ENCODE assay signal across 8 mouse cellular contexts in genomic region chr14:61045446-61046090, GRCm38 (mm10). TPM values are rescaled to one million over a fixed set of nuclear protein-coding genes. Genes with fewer than 3 reads are reported as not detected.
DNase-seq lines count a peak whose midpoint lies in the region; ATAC-seq and TF ChIP-seq lines count a peak whose summit lies in the region.

No protein-coding gene starts in this region.

- H3K9ac ChIP-seq in embryonic facial prominence, embryonic 14.5 days (ENCODE audit: low read depth, low read length) = peak overlapping the region; percentile 71
- H3K9ac ChIP-seq in hindbrain, embryonic 11.5 days (ENCODE audit: low read depth, low read length) = peak overlapping the region; percentile 56

- peak overlapping the region; percentile 85 for H3K4me2 ChIP-seq in embryonic facial prominence, embryonic 14.5 days (ENCODE audit: low read depth, low read length)
- peak overlapping the region; percentile 80 for H3K4me2 ChIP-seq in hindbrain, embryonic 11.5 days (replicated peaks; ENCODE audit: low read depth, low read length)

- no peaks in the 10 kb centered on the region for H3K27me3 ChIP-seq in embryonic facial prominence, embryonic 14.5 days (replicated peaks; ENCODE audit: control insufficient read depth, insufficient read depth, low read length)
- peaks cover 2% of the 10 kb centered on the region; the same call in 1 of the 2 replicates for H3K27me3 ChIP-seq in hindbrain, embryonic 11.5 days (ENCODE audit: control insufficient read depth, insufficient read depth, low read length)

- WGBS in embryonic facial prominence, embryonic 14.5 days = under 1% methylated on average over 19 of the region's 19 CpGs
- under 1% methylated on average over 19 of the region's 19 CpGs for WGBS in hindbrain, embryonic 11.5 days

- intact Hi-C loops in gastrocnemius, adult 2 months (cut with DNase I) = loop anchor here (5.0 kb wide), 1 partner anchor 52 kb away; no protein-coding TSS in a partner anchor

- no peaks in the 10 kb centered on the region for H3K9me3 ChIP-seq in embryonic facial prominence, embryonic 14.5 days (ENCODE audit: control insufficient read depth, low read length)
- H3K9me3 ChIP-seq in hindbrain, embryonic 11.5 days (ENCODE audit: control insufficient read depth, low read length) = no peaks in the 10 kb centered on the region

- H3K36me3 ChIP-seq in embryonic facial prominence, embryonic 14.5 days (ENCODE audit: control insufficient read depth, insufficient read depth, low read length) = no peaks in the 10 kb centered on the region
- H3K36me3 ChIP-seq in hindbrain, embryonic 11.5 days (ENCODE audit: control insufficient read depth, insufficient read depth, low read length) = no peaks in the 10 kb centered on the region

- peak overlapping the region; percentile 83 for H3K27ac ChIP-seq in gastrocnemius, adult 2 months
- peak overlapping the region; percentile 87 for H3K27ac ChIP-seq in embryonic facial prominence, embryonic 14.5 days (replicated peaks; ENCODE audit: low read depth, low read length)
- peak overlapping the region; percentile 78 for H3K27ac ChIP-seq in hindbrain, embryonic 11.5 days (ENCODE audit: low read depth, low read length)

- peak; percentile 25 for DNase-seq in gastrocnemius, adult 2 months
- DNase-seq in gastrocnemius, adult 8-10 months (ENCODE audit: low spot score in 2 of 2) = no peak
- DNase-seq in embryonic facial prominence, embryonic 14.5 days (ENCODE audit: low spot score) = peak; percentile 86
- DNase-seq in hindbrain, embryonic 11.5 days (ENCODE audit: low spot score) = peak; percentile 58
- peak; percentile 37 for DNase-seq in lung, postnatal 10 days
- no peak for DNase-seq in cerebellum, postnatal 14 days
- DNase-seq in spleen, adult 18-20 months = no peak

- peaks cover 19% of the 10 kb centered on the region; the same call in 1 of the 2 replicates for H3K4me1 ChIP-seq in embryonic facial prominence, embryonic 14.5 days (ENCODE audit: control insufficient read depth, insufficient read depth, low read length)
- H3K4me1 ChIP-seq in hindbrain, embryonic 11.5 days (replicated peaks; ENCODE audit: control insufficient read depth, insufficient read depth, low read length) = no peaks in the 10 kb centered on the region

- no peak for TF ChIP-seq CTCF in gastrocnemius, adult 2 months (IDR thresholded peaks at IDR 0.05)

- peak overlapping the region; percentile 80 for H3K4me3 ChIP-seq in gastrocnemius, adult 2 months
- H3K4me3 ChIP-seq in embryonic facial prominence, embryonic 14.5 days (ENCODE audit: low read depth, low read length) = peak overlapping the region; percentile 50
- peak overlapping the region; percentile 37 for H3K4me3 ChIP-seq in hindbrain, embryonic 11.5 days (ENCODE audit: low read depth, low read length)

- no peak for ATAC-seq in embryonic facial prominence, embryonic 14.5 days (ENCODE audit: low read depth)
- no peak for ATAC-seq in hindbrain, embryonic 11.5 days (ENCODE audit: low FRiP score)
- ATAC-seq in monocyte, adult 5-6 weeks (replicated peaks; ENCODE audit: insufficient number of reproducible peaks, low FRiP score, low TSS enrichment, poor library complexity, severe bottlenecking) = no peak

RNA-seq across cellular contexts. Expression of gene Tnfrsf19, which starts 0.7 kb away (rescaled TPM):
- 10 to 100 TPM in 1 of 2 experiments, 1 to 10 TPM in 1; 2.8 to 11.1 TPM for total RNA-seq in gastrocnemius, adult 2 months (2021)
- total RNA-seq in gastrocnemius, adult 8-10 months (2022) = 1 to 10 TPM; 4.0 to 8.4 (median 7.3) TPM
- 94.1 and 99.9 TPM in 2 replicates for polyA plus RNA-seq in embryonic facial prominence, embryonic 14.5 days (2014; fragmentation: Nextera tagmentation; extraction: Ambion mirVana)
- 55.0 and 59.6 TPM in 2 replicates for polyA plus RNA-seq in hindbrain, embryonic 11.5 days (2014; fragmentation: Nextera tagmentation; extraction: Ambion mirVana)
- total RNA-seq in monocyte, adult 5-6 weeks (2017) = 0.10 TPM in 1 of 3 replicates, not detected in the others

Comparison
In these comparisons a context has a peak if more than half of its experiments do, and no peak if none do; other contexts are left out.
1. DNase-seq: peak in gastrocnemius, adult 2 months (single experiment), embryonic facial prominence, embryonic 14.5 days (single experiment), hindbrain, embryonic 11.5 days (single experiment) and lung, postnatal 10 days (single experiment); none in gastrocnemius, adult 8-10 months (0 of 2), cerebellum, postnatal 14 days (0 of 2) and spleen, adult 18-20 months (0 of 2).
2. Peak in every context shown above with its lines, with median percentiles within 50 percentile points of each other: H3K27ac ChIP-seq and H3K4me3 ChIP-seq.